Mouse (Mus musculus): Measurements from ENCODE around the gene Creg2.

- TF ChIP-seq E2F4 (IDR thresholded peaks at IDR 0.05; ENCODE audit: insufficient read depth) (no peak), MAX (IDR thresholded peaks at IDR 0.05; ENCODE audit: low read depth) (no peak), MYOG (IDR thresholded peaks at IDR 0.05; ENCODE audit: control insufficient read depth in 1 of 3, insufficient read depth in 1 of 3, insufficient read length in 2 of 3, low read depth in 2 of 3) (no peak), TCF3 (IDR thresholded peaks at IDR 0.05; ENCODE audit: insufficient read length, low read depth) (no peak), USF1 (IDR thresholded peaks at IDR 0.05; ENCODE audit: low read depth) (no peak), POLR2A (IDR thresholded peaks at IDR 0.05; ENCODE audit: insufficient read length, low read depth) (no peak), CEBPB (IDR thresholded peaks at IDR 0.05; ENCODE audit: insufficient read depth, poor library complexity, severe bottlenecking) (no peak), POLR2AphosphoS2 (IDR thresholded peaks at IDR 0.05; ENCODE audit: insufficient read length, low read depth) (no peak), REST (IDR thresholded peaks at IDR 0.05; ENCODE audit: insufficient read depth, insufficient read length) (no peak), TCF12 (IDR thresholded peaks at IDR 0.05; ENCODE audit: insufficient read depth, poor library complexity, severe bottlenecking) (no peak)
Measured at GRCm38 (mm10) chr1:39685841-39686240, 34.6 kb upstream of the Creg2 start.
